Mouse (Mus musculus): ENCODE measurements around the gene Trim2.

The Trim2 gene

GRCm38 (mm10) chr3:84306777-84307176, at the start of gene Trim2:
TSS of gene Trim2 (minus strand) at chr3:84306877.
- DNase-seq (ENCODE audit: low spot score): no peak

GRCm38 (mm10) chr3:84355930-84356689, 49.4 kb upstream of the Trim2 start:
- peak; percentile 27 for DNase-seq (ENCODE audit: low spot score)

GRCm38 (mm10) chr3:84352353-84353034, 45.8 kb upstream of the Trim2 start:
- DNase-seq (ENCODE audit: low spot score): peak; percentile 57

GRCm38 (mm10) chr3:84350311-84350710, 43.6 kb upstream of the Trim2 start:
- no peak for DNase-seq (ENCODE audit: low spot score)

- DNase-seq (ENCODE audit: low spot score): no peak
Observed at GRCm38 (mm10) chr3:84349771-84350170, 43.1 kb upstream of the Trim2 start.

GRCm38 (mm10) chr3:84347426-84347825, 40.7 kb upstream of the Trim2 start:
- no peak for DNase-seq (ENCODE audit: low spot score)

- DNase-seq (ENCODE audit: low spot score): no peak
Observed at GRCm38 (mm10) chr3:84346456-84347150, 39.9 kb upstream of the Trim2 start.

GRCm38 (mm10) chr3:84345646-84345980, 38.9 kb upstream of the Trim2 start:
- DNase-seq (ENCODE audit: low spot score): no peak

- DNase-seq (ENCODE audit: low spot score): peak; percentile 52
Observed at GRCm38 (mm10) chr3:84344725-84345645, 38.3 kb upstream of the Trim2 start.

- no peak for DNase-seq (ENCODE audit: low spot score)
Observed at GRCm38 (mm10) chr3:84343101-84343500, 36.4 kb upstream of the Trim2 start.

GRCm38 (mm10) chr3:84341811-84342210, 35.1 kb upstream of the Trim2 start:
- no peak for DNase-seq (ENCODE audit: low spot score)

GRCm38 (mm10) chr3:84337585-84337984, 30.9 kb upstream of the Trim2 start:
- no peak for DNase-seq (ENCODE audit: low spot score)

GRCm38 (mm10) chr3:84336342-84336741, 29.7 kb upstream of the Trim2 start:
- DNase-seq (ENCODE audit: low spot score): no peak

- DNase-seq (ENCODE audit: low spot score): no peak
Observed at GRCm38 (mm10) chr3:84335421-84336073, 28.9 kb upstream of the Trim2 start.

GRCm38 (mm10) chr3:84334771-84335420, 28.2 kb upstream of the Trim2 start:
- no peak for DNase-seq (ENCODE audit: low spot score)

GRCm38 (mm10) chr3:84333400-84334349, 27.0 kb upstream of the Trim2 start:
- DNase-seq (ENCODE audit: low spot score): no peak

- DNase-seq (ENCODE audit: low spot score): no peak
Observed at GRCm38 (mm10) chr3:84330210-84330609, 23.5 kb upstream of the Trim2 start.

- DNase-seq (ENCODE audit: low spot score): no peak
Observed at GRCm38 (mm10) chr3:84324967-84325441, 18.3 kb upstream of the Trim2 start.

GRCm38 (mm10) chr3:84324478-84324877, 17.8 kb upstream of the Trim2 start:
- no peak for DNase-seq (ENCODE audit: low spot score)

- DNase-seq (ENCODE audit: low spot score): no peak
Observed at GRCm38 (mm10) chr3:84324000-84324399, 17.3 kb upstream of the Trim2 start.

All from spleen, adult 12 weeks (tissue).